Comparison of ENCODE assay signal across 9 mouse cellular contexts in genomic region chr1:90999911-91000601, GRCm38 (mm10). TPM values are rescaled to one million over a fixed set of nuclear protein-coding genes. Genes with fewer than 3 reads are reported as not detected.
A peak's percentile ranks its signal among the peaks of the same experiment; 100 is the strongest.
DNase-seq lines count a peak whose midpoint lies in the region; ATAC-seq and TF ChIP-seq lines count a peak whose summit lies in the region.
"Had no signal": no experiment of that assay in that cellular context is flagged by ENCODE, and none has a peak within 500 bp of the region (broad histone marks: within the 10 kb centered on the region; RNA-seq: fewer than 3 reads in every experiment).

No protein-coding gene starts in this region.

- peak overlapping the region; percentile 89 for H3K4me2 ChIP-seq in lung, postnatal 0 days (replicated peaks; ENCODE audit: low read depth, low read length)
- peak overlapping the region; percentile 75 for H3K4me2 ChIP-seq in heart, embryonic 12.5 days
- H3K4me2 ChIP-seq in limb, embryonic 12.5 days, result peak overlapping the region; percentile 97
- H3K4me2 ChIP-seq in stomach, embryonic 16.5 days (ENCODE audit: low read depth, low read length), result peak overlapping the region; percentile 96

- H3K9ac ChIP-seq in lung, postnatal 0 days (replicated peaks; ENCODE audit: low read depth), result no peak overlapping the region
- peak overlapping the region; percentile 98 for H3K9ac ChIP-seq in heart, embryonic 12.5 days
- H3K9ac ChIP-seq in limb, embryonic 12.5 days (replicated peaks), result no peak overlapping the region
- H3K9ac ChIP-seq in stomach, embryonic 16.5 days (ENCODE audit: low read length), result peak overlapping the region; percentile 79

- TF ChIP-seq CTCF in lung, postnatal 0 days (IDR thresholded peaks at IDR 0.05), result no peak

- H3K4me3 ChIP-seq in lung, postnatal 0 days (ENCODE audit: low read depth, low read length), result no peak overlapping the region
- H3K4me3 ChIP-seq in heart, embryonic 12.5 days, result peak overlapping the region; percentile 82
- H3K4me3 ChIP-seq in limb, embryonic 12.5 days (replicated peaks), result peak overlapping the region; percentile 69; the same call in 1 of the 2 replicates
- peak overlapping the region; percentile 68 for H3K4me3 ChIP-seq in stomach, embryonic 16.5 days (replicated peaks; ENCODE audit: low read length)

- no peak overlapping the region for H3K27ac ChIP-seq in lung, postnatal 0 days (ENCODE audit: low read length)
- H3K27ac ChIP-seq in heart, embryonic 12.5 days (ENCODE audit: poor library complexity, severe bottlenecking), result peak overlapping the region; percentile 98
- H3K27ac ChIP-seq in limb, embryonic 12.5 days, result no peak overlapping the region
- no peak overlapping the region for H3K27ac ChIP-seq in stomach, embryonic 16.5 days (ENCODE audit: low read length)

- no peaks in the 10 kb centered on the region for H3K36me3 ChIP-seq in lung, postnatal 0 days (ENCODE audit: insufficient read depth, low read length)
- H3K36me3 ChIP-seq in heart, embryonic 12.5 days, result 0 out of 2 replicates have a peak, but pooled peaks cover 3% of the 10 kb centered on the region
- no peaks in the 10 kb centered on the region for H3K36me3 ChIP-seq in limb, embryonic 12.5 days
- H3K36me3 ChIP-seq in stomach, embryonic 16.5 days (ENCODE audit: control insufficient read depth, insufficient read depth, low read length), result no peaks in the 10 kb centered on the region

- 55% methylated on average over 10 of the region's 10 CpGs for WGBS in lung, postnatal 0 days
- WGBS in heart, embryonic 12.5 days, result 35% methylated on average over 10 of the region's 10 CpGs
- 58% methylated on average over 10 of the region's 10 CpGs for WGBS in limb, embryonic 12.5 days
- 55% methylated on average over 10 of the region's 10 CpGs for WGBS in stomach, embryonic 16.5 days

- no peak for DNase-seq in lung, postnatal 0 days (ENCODE audit: low spot score)
- DNase-seq in lung, postnatal 10 days, result no peak
- no peak for DNase-seq in natural killer cell, adult 2 months (ENCODE audit: low spot score in 2 of 2)
- no peak for DNase-seq in thymus, postnatal 0 days (ENCODE audit: low spot score)
- DNase-seq in embryo, embryonic 11 days, result no peak

- peaks cover 13% of the 10 kb centered on the region for H3K4me1 ChIP-seq in lung, postnatal 0 days (ENCODE audit: insufficient read depth, low read depth, low read length)
- H3K4me1 ChIP-seq in heart, embryonic 12.5 days (replicated peaks), result peaks cover 63% of the 10 kb centered on the region
- peaks cover 15% of the 10 kb centered on the region for H3K4me1 ChIP-seq in limb, embryonic 12.5 days (replicated peaks)
- H3K4me1 ChIP-seq in stomach, embryonic 16.5 days (ENCODE audit: control insufficient read depth, insufficient read depth, low read length), result peaks cover 25% of the 10 kb centered on the region

- no peak for ATAC-seq in lung, postnatal 0 days
- ATAC-seq in heart, embryonic 12.5 days (ENCODE audit: insufficient number of reproducible peaks, low FRiP score), result peak; percentile 56
- ATAC-seq in limb, embryonic 12.5 days (ENCODE audit: insufficient number of reproducible peaks, insufficient read depth, low FRiP score, low TSS enrichment, low read depth), result no peak
- no peak for ATAC-seq in stomach, embryonic 16.5 days (ENCODE audit: insufficient read depth, low FRiP score)
- ATAC-seq: Patski had no signal

- no peak for TF ChIP-seq EP300 in lung, postnatal 0 days (IDR thresholded peaks at IDR 0.05)

- H3K27me3 ChIP-seq in lung, postnatal 0 days (replicated peaks; ENCODE audit: insufficient read depth, low read length), result no peaks in the 10 kb centered on the region
- H3K27me3 ChIP-seq in heart, embryonic 12.5 days (replicated peaks), result no peaks in the 10 kb centered on the region
- peaks cover 6% of the 10 kb centered on the region; the same call in 1 of the 2 replicates for H3K27me3 ChIP-seq in limb, embryonic 12.5 days
- H3K27me3 ChIP-seq in stomach, embryonic 16.5 days (ENCODE audit: control insufficient read depth, insufficient read depth, low read length), result no peaks in the 10 kb centered on the region
- H3K27me3 ChIP-seq: Patski had no signal

- H3K9me3 ChIP-seq in lung, postnatal 0 days (ENCODE audit: low read length), result no peaks in the 10 kb centered on the region
- peaks cover 6% of the 10 kb centered on the region for H3K9me3 ChIP-seq in heart, embryonic 12.5 days (replicated peaks)
- H3K9me3 ChIP-seq in limb, embryonic 12.5 days, result 0 out of 2 replicates have a peak, but pooled peaks cover 4% of the 10 kb centered on the region
- 0 out of 2 replicates have a peak, but pooled peaks cover 5% of the 10 kb centered on the region for H3K9me3 ChIP-seq in stomach, embryonic 16.5 days (replicated peaks; ENCODE audit: control insufficient read depth, low read length)

RNA-seq across cellular contexts. Expression of gene Lrrfip1, which starts 1.5 kb away (rescaled TPM):
- polyA plus RNA-seq in lung, postnatal 0 days (2015; fragmentation: Nextera tagmentation; extraction: Ambion mirVana), result 83.1 and 101 TPM in 2 replicates
- polyA plus RNA-seq in heart, embryonic 12.5 days (2016; fragmentation: Nextera tagmentation; extraction: Ambion mirVana), result 151 and 161 TPM in 2 replicates
- polyA plus RNA-seq in limb, embryonic 12.5 days (2016; fragmentation: Nextera tagmentation; extraction: Ambion mirVana), result 28.3 and 29.9 TPM in 2 replicates
- polyA plus RNA-seq in stomach, embryonic 16.5 days (2015; fragmentation: Nextera tagmentation; extraction: Ambion mirVana), result 85.4 and 88.0 TPM in 2 replicates
- 59.8 and 61.1 TPM in 2 replicates for polyA plus RNA-seq in thymus, postnatal 0 days (2015; fragmentation: Nextera tagmentation; extraction: Ambion mirVana)

RNA-seq across cellular contexts. Expression of gene Rab17, which starts 30.6 kb away (rescaled TPM):
- 1.6 and 2.0 TPM in 2 replicates for polyA plus RNA-seq in lung, postnatal 0 days (2015; fragmentation: Nextera tagmentation; extraction: Ambion mirVana)
- 0.64 and 1.3 TPM in 2 replicates for polyA plus RNA-seq in heart, embryonic 12.5 days (2016; fragmentation: Nextera tagmentation; extraction: Ambion mirVana)
- polyA plus RNA-seq in limb, embryonic 12.5 days (2016; fragmentation: Nextera tagmentation; extraction: Ambion mirVana), result 0.76 and 0.98 TPM in 2 replicates
- 10.0 and 12.1 TPM in 2 replicates for polyA plus RNA-seq in stomach, embryonic 16.5 days (2015; fragmentation: Nextera tagmentation; extraction: Ambion mirVana)
- polyA plus RNA-seq in thymus, postnatal 0 days (2015; fragmentation: Nextera tagmentation; extraction: Ambion mirVana), result 0.94 and 1.1 TPM in 2 replicates

RNA-seq across cellular contexts. Expression of gene Prlh, which starts 47.1 kb away (rescaled TPM):
- not detected in 2 replicates for polyA plus RNA-seq in lung, postnatal 0 days (2015; fragmentation: Nextera tagmentation; extraction: Ambion mirVana)
- polyA plus RNA-seq in heart, embryonic 12.5 days (2016; fragmentation: Nextera tagmentation; extraction: Ambion mirVana), result not detected in 2 replicates
- not detected in 2 replicates for polyA plus RNA-seq in limb, embryonic 12.5 days (2016; fragmentation: Nextera tagmentation; extraction: Ambion mirVana)
- polyA plus RNA-seq in stomach, embryonic 16.5 days (2015; fragmentation: Nextera tagmentation; extraction: Ambion mirVana), result not detected in 2 replicates
- not detected in 2 replicates for polyA plus RNA-seq in thymus, postnatal 0 days (2015; fragmentation: Nextera tagmentation; extraction: Ambion mirVana)
- polyA plus RNA-seq: Patski had no signal

Comparison
In these comparisons a context has a peak if more than half of its experiments do, and no peak if none do; other contexts are left out.
1. H3K9ac ChIP-seq: peak in heart, embryonic 12.5 days (single experiment) and stomach, embryonic 16.5 days (single experiment); none in lung, postnatal 0 days (single experiment) and limb, embryonic 12.5 days (single experiment).
2. Peak in every context shown above with its lines, with median percentiles within 50 percentile points of each other: H3K4me2 ChIP-seq.